ENCODE assay signal across 21 mouse cellular contexts in genomic region chr2:128418960-128419359, GRCm38 (mm10).
DNase-seq lines count a peak whose midpoint lies in the region; ATAC-seq lines count a peak whose summit lies in the region.
"Had no signal": no experiment of that assay in that cellular context is flagged by ENCODE, and none has a peak within 500 bp of the region (broad histone marks: within the 10 kb centered on the region; RNA-seq: fewer than 3 reads in every experiment).

No protein-coding gene starts in this region.

- ATAC-seq in heart, embryonic 12.5 days (ENCODE audit: insufficient number of reproducible peaks, low FRiP score): no peak
- ATAC-seq in midbrain, embryonic 16.5 days: no peak
- ATAC-seq: activated CD4-positive, CD25-positive, alpha-beta regulatory T cell, adult 4 months; forebrain, embryonic 13.5 days; forebrain, embryonic 15.5 days; forebrain, postnatal 0 days; Patski had no signal

- DNase-seq in heart, embryonic 10.5 days (ENCODE audit: low spot score): no peak
- peak; percentile 68 for DNase-seq in induced T-regulatory cell, adult 2 months (ENCODE audit: low read depth)
- DNase-seq in kidney, postnatal 25 days: no peak
- DNase-seq: adrenal gland, adult 8-10 months; adrenal gland, postnatal 14 days; adrenal gland, postnatal 36 days; cerebellum, adult 11-12 months; cerebellum, adult 2 months; cerebellum, adult 9-10 months; cerebellum, postnatal 10 days; cerebellum, postnatal 25 days; forebrain, postnatal 0 days had no signal

- no peaks in the 10 kb centered on the region for H3K9me3 ChIP-seq in heart, embryonic 10.5 days
- H3K9me3 ChIP-seq in heart, embryonic 12.5 days (replicated peaks): no peaks in the 10 kb centered on the region
- H3K9me3 ChIP-seq in midbrain, embryonic 16.5 days (replicated peaks; ENCODE audit: control insufficient read depth, low read length, poor library complexity, severe bottlenecking): no peaks in the 10 kb centered on the region
- H3K9me3 ChIP-seq: embryonic facial prominence, embryonic 10.5 days; embryonic facial prominence, embryonic 12.5 days; forebrain, embryonic 13.5 days; forebrain, embryonic 15.5 days; G1E had no signal

- no peaks in the 10 kb centered on the region for H3K36me3 ChIP-seq in heart, embryonic 10.5 days
- no peaks in the 10 kb centered on the region for H3K36me3 ChIP-seq in heart, embryonic 12.5 days
- no peaks in the 10 kb centered on the region for H3K36me3 ChIP-seq in midbrain, embryonic 16.5 days (ENCODE audit: control insufficient read depth, insufficient read depth, low read length)
- H3K36me3 ChIP-seq: embryonic facial prominence, embryonic 10.5 days; embryonic facial prominence, embryonic 12.5 days; forebrain, embryonic 15.5 days; G1E had no signal

- H3K9ac ChIP-seq in heart, embryonic 12.5 days: no peak overlapping the region
- no peak overlapping the region for H3K9ac ChIP-seq in midbrain, embryonic 16.5 days (ENCODE audit: low read depth, low read length)
- H3K9ac ChIP-seq: embryonic facial prominence, embryonic 12.5 days; forebrain, embryonic 13.5 days; forebrain, embryonic 15.5 days; forebrain, postnatal 0 days had no signal

- no peaks in the 10 kb centered on the region for H3K27me3 ChIP-seq in heart, embryonic 10.5 days (ENCODE audit: insufficient read depth, poor library complexity, severe bottlenecking)
- H3K27me3 ChIP-seq in heart, embryonic 12.5 days (replicated peaks): no peaks in the 10 kb centered on the region
- H3K27me3 ChIP-seq in midbrain, embryonic 16.5 days (ENCODE audit: control insufficient read depth, insufficient read depth, low read depth, low read length): no peaks in the 10 kb centered on the region
- H3K27me3 ChIP-seq: embryonic facial prominence, embryonic 12.5 days; forebrain, embryonic 13.5 days; forebrain, embryonic 15.5 days; Patski had no signal

- H3K4me2 ChIP-seq in heart, embryonic 12.5 days: no peak overlapping the region
- H3K4me2 ChIP-seq in midbrain, embryonic 16.5 days (ENCODE audit: low read length): no peak overlapping the region
- H3K4me2 ChIP-seq: embryonic facial prominence, embryonic 12.5 days; forebrain, embryonic 13.5 days; forebrain, embryonic 15.5 days had no signal

- H3K4me3 ChIP-seq in heart, embryonic 10.5 days: no peak overlapping the region
- no peak overlapping the region for H3K4me3 ChIP-seq in heart, embryonic 12.5 days
- no peak overlapping the region for H3K4me3 ChIP-seq in midbrain, embryonic 16.5 days (ENCODE audit: low read depth, low read length)
- H3K4me3 ChIP-seq: embryonic facial prominence, embryonic 10.5 days; embryonic facial prominence, embryonic 12.5 days; forebrain, embryonic 13.5 days; forebrain, embryonic 15.5 days had no signal

- peaks cover 29% of the 10 kb centered on the region; the same call in 1 of the 2 replicates for H3K4me1 ChIP-seq in heart, embryonic 10.5 days
- H3K4me1 ChIP-seq in heart, embryonic 12.5 days (replicated peaks): peaks cover 19% of the 10 kb centered on the region
- H3K4me1 ChIP-seq in midbrain, embryonic 16.5 days (ENCODE audit: control insufficient read depth, insufficient read depth, low read length): no peaks in the 10 kb centered on the region
- H3K4me1 ChIP-seq: embryonic facial prominence, embryonic 12.5 days; forebrain, embryonic 13.5 days; forebrain, embryonic 15.5 days had no signal

- 0 out of 2 replicates have a peak overlapping the region, but pooled peaks have one; percentile 16 for H3K27ac ChIP-seq in heart, embryonic 10.5 days
- H3K27ac ChIP-seq in heart, embryonic 12.5 days (ENCODE audit: poor library complexity, severe bottlenecking): no peak overlapping the region
- H3K27ac ChIP-seq in midbrain, embryonic 16.5 days (ENCODE audit: low read length): no peak overlapping the region
- H3K27ac ChIP-seq: embryonic facial prominence, embryonic 10.5 days; embryonic facial prominence, embryonic 12.5 days; forebrain, embryonic 13.5 days; forebrain, embryonic 15.5 days had no signal

- WGBS in heart, embryonic 10.5 days: 70% methylated on average over 3 of the region's 3 CpGs
- WGBS in heart, embryonic 12.5 days: 67% methylated on average over 3 of the region's 3 CpGs
- whole genome bisulfite sequencing in midbrain, embryonic 16.5 days: 72% methylated on average over 3 of the region's 3 CpGs
